Mouse (Mus musculus): ENCODE data around the gene Rgs10.
"Not testable (repeated sequence)": the region's sequence is repeated elsewhere in the genome, so short reads cannot be mapped to it uniquely, and the experiment has no call there.

Rgs10 gene

DNA sequence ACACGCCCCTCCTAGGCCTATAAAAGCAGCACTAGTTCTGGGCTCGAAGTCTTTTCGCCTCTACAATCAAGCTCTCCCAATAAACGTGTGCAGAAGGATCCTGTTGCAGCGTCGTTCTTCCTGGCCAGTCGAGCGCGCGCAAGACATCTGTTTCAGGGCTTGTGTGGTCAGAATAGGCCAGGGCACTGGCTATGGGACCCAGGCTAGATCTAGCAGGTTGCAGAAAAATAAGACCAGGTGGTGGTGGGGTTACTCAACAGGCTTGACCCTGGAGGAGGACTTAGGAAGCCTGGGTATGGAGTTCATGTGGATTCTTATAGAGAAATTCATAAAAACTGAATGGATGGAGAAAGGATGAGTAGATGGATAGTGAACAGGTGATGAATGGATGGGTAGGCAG lies 75.9 kb downstream of the Rgs10 start:
- not testable (repeated sequence) for DNase-seq (ENCODE audit: low spot score)

DNA sequence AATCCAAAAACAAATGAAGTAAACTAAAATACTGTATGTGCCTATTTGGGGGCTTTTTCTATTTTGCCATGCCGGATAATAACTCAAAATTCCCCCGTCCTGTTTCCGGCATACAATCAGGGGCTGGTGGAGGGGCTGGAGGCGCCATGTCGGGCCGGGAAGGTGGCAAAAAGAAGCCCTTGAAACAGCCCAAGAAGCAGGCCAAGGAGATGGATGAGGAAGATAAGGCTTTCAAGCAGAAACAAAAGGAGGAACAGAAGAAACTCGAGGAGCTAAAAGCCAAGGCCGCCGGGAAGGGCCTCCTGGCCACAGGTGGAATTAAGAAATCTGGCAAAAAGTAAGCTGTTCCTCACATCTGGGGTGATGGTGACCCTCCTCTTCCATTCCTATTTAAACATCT lies 78.2 kb downstream of the Rgs10 start:
- DNase-seq (ENCODE audit: low spot score) = not testable (repeated sequence)

DNA sequence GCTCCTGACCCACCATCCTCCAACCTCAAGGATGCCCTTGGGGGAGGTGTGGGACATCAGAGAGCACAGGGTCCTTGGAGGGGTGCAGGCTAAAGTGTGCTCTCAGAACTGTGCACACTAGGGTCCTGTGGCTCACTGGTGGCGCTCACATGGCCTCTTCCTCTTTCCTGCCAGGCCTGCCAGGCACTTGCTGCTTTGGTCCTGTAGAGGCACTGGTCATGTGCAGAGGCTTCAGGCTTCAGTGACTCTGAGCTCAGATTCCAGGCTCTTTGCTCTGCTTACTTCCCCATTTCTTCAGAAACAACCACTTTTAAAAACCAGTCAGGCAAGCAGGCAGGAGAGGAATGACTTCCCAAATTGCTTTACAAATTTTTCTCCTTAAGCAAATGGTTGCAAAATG lies 85.7 kb downstream of the Rgs10 start:
- DNase-seq (ENCODE audit: low spot score) = no peak

DNA sequence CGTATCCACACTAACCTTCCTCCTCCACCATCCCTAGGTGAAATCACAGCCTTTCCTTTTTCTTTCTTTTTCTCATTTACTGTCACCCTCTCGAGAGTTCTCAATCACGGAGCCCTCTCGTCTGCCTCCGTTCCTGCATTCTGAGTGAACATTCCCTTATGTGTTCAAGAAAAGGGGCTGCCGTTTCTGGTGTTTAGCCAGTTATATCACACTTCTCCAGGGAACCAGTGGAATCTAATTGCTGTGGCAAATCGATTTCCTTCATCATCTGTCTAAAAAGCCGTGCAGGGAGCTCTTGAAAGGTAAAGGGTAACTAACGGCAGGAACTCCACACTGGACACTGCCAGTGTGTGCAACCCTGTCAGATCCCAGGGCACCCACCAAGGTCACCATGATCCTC lies 87.6 kb downstream of the Rgs10 start:
- DNase-seq (ENCODE audit: low spot score) = no peak

DNA sequence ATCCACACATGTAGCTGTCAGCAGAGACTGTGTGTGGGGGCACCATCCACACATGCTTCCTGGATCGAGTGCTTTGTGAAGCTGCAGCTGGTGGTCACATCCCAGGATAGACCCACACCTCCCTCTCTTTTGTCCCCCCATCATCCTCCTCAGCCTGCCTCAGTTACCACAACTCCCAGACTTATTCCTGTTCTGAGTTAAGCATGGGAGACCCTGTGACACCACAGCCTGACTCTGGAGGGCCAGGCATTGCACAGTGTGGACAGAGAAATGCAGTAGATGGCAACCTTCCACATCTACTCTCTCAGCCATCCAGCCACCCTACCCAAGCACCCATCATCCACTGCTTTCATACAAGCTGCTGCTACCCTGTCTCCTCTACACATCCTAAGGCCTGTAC lies 93.6 kb downstream of the Rgs10 start:
- DNase-seq (ENCODE audit: low spot score) = no peak

Data from ovary, postnatal 10 days (tissue).